Mouse (Mus musculus): ENCODE measurements around the gene Ptafr.
"Not testable (repeated sequence)": the region's sequence is repeated elsewhere in the genome, so short reads cannot be mapped to it uniquely, and the experiment has no call there.

Ptafr gene

GRCm38 (mm10) chr4:132563261-132563660 lies 606 bp upstream of the Ptafr start:
- DNase-seq, result no peak

- no peak for DNase-seq
Measured at GRCm38 (mm10) chr4:132565089-132565747, 1.4 kb downstream of the Ptafr start.

- no peak for DNase-seq
Measured at GRCm38 (mm10) chr4:132567361-132567779, 3.5 kb downstream of the Ptafr start.

- no peak for DNase-seq
Measured at GRCm38 (mm10) chr4:132569115-132569514, 5.2 kb downstream of the Ptafr start.

GRCm38 (mm10) chr4:132571190-132571589 lies 7.3 kb downstream of the Ptafr start:
- no peak for DNase-seq

- no peak for DNase-seq
Measured at GRCm38 (mm10) chr4:132573327-132573726, 9.5 kb downstream of the Ptafr start.

GRCm38 (mm10) chr4:132574809-132575347 lies 11.0 kb downstream of the Ptafr start:
- no peak for DNase-seq

GRCm38 (mm10) chr4:132583781-132584180 lies 19.9 kb downstream of the Ptafr start:
- DNase-seq, result no peak

GRCm38 (mm10) chr4:132584975-132585374 lies 21.1 kb downstream of the Ptafr start:
- no peak for DNase-seq

GRCm38 (mm10) chr4:132586282-132586681 lies 22.4 kb downstream of the Ptafr start:
- DNase-seq, result no peak

- no peak for DNase-seq
Measured at GRCm38 (mm10) chr4:132588512-132588911, 24.6 kb downstream of the Ptafr start.

- no peak for DNase-seq
Measured at GRCm38 (mm10) chr4:132590642-132591041, 26.8 kb downstream of the Ptafr start.

GRCm38 (mm10) chr4:132592958-132593357 lies 29.1 kb downstream of the Ptafr start:
- DNase-seq, result no peak

- DNase-seq, result no peak
Measured at GRCm38 (mm10) chr4:132594191-132594590, 30.3 kb downstream of the Ptafr start.

- DNase-seq, result no peak
Measured at GRCm38 (mm10) chr4:132598861-132599260, 35.0 kb downstream of the Ptafr start.

GRCm38 (mm10) chr4:132599764-132600163 lies 35.9 kb downstream of the Ptafr start:
- no peak for DNase-seq

GRCm38 (mm10) chr4:132600465-132600864 lies 36.6 kb downstream of the Ptafr start:
- no peak for DNase-seq

- not testable (repeated sequence) for DNase-seq
Measured at GRCm38 (mm10) chr4:132601242-132601641, 37.4 kb downstream of the Ptafr start.

GRCm38 (mm10) chr4:132603468-132603867 lies 39.6 kb downstream of the Ptafr start:
- no peak for DNase-seq

GRCm38 (mm10) chr4:132605816-132606215 lies 41.9 kb downstream of the Ptafr start:
- DNase-seq, result no peak

GRCm38 (mm10) chr4:132608147-132608546 lies 44.3 kb downstream of the Ptafr start:
- DNase-seq, result no peak

- no peak for DNase-seq
Measured at GRCm38 (mm10) chr4:132610301-132610984, 46.6 kb downstream of the Ptafr start.

GRCm38 (mm10) chr4:132611320-132611719 lies 47.5 kb downstream of the Ptafr start:
- DNase-seq, result no peak

GRCm38 (mm10) chr4:132617873-132618272 lies 54.0 kb downstream of the Ptafr start:
- DNase-seq, result no peak

Measured in kidney, adult 11 months (tissue).